Mouse (Mus musculus): Measurements from ENCODE around the gene Mtif3.

DNA sequence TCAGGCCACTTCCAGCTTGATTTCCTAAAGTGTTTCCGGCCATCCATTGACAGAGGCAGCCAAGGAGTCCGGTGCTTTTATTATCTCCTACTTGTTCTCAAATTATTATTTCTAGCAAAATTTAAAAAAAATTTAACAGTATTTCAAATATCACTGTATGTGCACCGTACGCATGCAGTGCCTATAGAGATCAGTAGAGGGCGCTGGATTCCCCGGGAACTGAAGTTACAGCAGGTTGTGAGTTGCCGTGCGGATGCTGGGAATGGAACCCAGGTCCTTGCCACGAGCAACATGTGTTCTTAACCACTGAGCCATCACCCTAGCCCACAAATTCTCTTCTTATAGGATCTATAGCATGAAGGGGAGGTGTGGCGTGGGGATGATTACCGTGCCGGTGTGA, 35.2 kb upstream of the Mtif3 start:
- no peak for TF ChIP-seq POLR2A (IDR thresholded peaks at IDR 0.05; ENCODE audit: extremely low read depth, insufficient read depth, low read length)
- no peak for TF ChIP-seq CTCF (IDR thresholded peaks at IDR 0.05; ENCODE audit: extremely low read depth, insufficient read depth, low read length)
